Mouse (Mus musculus) adrenal gland, adult 2 months (tissue): ENCODE data around the gene Pik3ip1. TPM values are rescaled to one million over a fixed set of nuclear protein-coding genes. Genes with fewer than 3 reads are reported as not detected.

ENCODE experiments used
- DNase-seq: peaks from one replicate; pipeline ENCODE4 v3.0.0; 2021
- polyA plus RNA-seq: library from polyadenylated mRNA; depleted of rRNA; stranded (reverse); fragments of >200 nt; gene quantifications from 2 replicates; pipeline ENCODE4 v1.2.3, GENCODE M21; 2012; rRNA removed
- total RNA-seq, 2 experiments: library from RNA; stranded (reverse); gene quantifications; 2 replicates each; pipeline ENCODE4 v1.2.3; 2021

Gene Pik3ip1
- total and polyA plus RNA-seq, 3 experiments = 8.0 to 40.3 (median 14.0) TPM

DNA sequence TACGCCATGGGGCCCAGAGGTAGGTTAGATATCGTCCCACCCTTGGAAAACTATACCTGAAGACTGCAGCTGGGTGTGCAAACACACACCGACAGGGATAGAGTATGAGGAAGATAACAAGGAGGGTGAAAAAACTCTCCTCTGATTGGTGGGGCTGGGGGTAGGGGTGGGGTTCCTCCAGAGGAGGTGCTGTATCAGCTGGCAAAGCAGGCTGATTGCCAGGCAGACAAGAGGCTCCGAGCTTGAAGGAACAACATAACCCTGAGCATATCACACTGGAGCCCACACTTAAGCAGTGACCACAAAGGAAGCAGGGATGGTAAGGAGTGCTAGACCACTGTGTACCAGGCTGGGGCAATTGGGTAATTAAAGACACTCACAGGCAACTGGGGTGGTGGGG, 49.2 kb downstream of the Pik3ip1 start:
- DNase-seq = no peak

DNA sequence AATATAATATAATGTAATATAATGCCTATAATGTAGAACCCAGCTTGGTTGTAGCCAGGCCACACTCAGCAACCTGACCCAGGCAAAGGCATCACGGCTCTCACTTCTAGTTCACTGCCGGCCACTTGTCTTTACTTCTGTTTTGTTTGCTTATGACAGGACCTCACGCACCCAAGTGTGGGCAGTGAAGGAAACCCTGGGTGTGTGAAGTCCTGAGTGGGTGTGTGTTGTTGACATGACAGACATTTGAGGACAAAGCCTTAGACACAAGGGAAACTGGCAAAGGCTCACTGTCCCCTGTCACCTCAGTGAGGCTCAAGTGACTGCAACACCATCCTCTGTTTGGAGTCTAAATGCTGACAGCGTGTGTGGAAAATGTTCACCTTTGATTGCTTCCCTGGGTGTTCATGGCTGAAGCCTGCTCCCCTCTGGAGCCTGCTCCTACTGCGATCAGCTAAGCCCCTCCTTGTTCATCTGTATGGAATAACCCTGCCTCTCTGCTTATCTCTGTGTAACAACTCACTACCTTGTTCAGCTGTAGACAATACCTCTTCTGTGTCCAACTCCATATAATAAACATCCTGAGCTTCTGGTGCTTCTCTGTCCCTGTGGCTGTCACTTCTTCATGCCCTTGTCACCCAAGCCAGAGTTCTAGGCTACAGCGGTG, 51.1 kb downstream of the Pik3ip1 start:
- DNase-seq = no peak

DNA sequence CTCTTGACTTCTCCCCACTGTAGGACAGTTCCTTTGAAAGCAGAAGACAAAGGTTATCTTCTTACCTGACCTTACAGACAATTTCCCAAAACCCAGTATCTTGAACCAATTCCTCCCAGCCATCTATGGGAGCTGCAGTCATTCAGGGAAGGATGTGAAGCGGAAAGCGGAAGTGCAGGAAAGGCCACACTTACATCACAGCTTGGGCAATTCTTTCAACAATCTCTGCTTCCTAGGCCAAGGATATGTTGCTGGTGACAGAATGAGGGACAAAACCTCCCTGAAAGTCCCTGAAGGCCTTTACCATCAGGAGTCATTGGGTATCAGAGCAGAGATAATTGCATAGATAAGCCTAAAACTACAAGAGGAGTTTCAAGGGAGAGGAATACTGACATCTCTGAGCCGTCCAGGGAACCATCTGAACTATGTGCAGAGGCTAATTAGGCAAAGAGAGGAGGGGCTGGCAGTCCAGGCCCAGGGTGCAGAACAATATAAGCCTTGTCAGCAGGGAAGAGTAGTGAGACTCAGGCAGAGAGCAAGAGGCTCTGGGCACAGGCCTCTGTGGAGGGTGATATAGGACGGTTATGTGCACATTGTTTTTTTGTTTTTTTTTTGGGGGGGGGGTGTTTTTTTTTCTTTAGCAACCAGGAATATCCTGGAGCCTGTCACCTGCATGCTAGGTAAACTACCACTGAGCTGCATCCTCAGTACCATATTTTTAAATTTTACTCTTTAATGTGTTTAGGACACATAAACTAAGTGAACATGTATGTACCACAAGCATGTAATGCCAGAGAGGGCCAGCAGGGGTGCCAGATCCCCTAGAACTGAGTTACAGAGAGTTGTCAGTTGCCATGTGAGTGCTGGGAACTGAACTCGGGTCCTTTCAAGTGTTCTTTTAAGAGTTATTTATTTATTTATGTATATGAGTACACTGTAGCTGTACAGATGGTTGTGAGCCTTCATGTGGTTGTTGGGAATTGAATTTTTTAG, 52.7 kb downstream of the Pik3ip1 start:
- no peak for DNase-seq

DNA sequence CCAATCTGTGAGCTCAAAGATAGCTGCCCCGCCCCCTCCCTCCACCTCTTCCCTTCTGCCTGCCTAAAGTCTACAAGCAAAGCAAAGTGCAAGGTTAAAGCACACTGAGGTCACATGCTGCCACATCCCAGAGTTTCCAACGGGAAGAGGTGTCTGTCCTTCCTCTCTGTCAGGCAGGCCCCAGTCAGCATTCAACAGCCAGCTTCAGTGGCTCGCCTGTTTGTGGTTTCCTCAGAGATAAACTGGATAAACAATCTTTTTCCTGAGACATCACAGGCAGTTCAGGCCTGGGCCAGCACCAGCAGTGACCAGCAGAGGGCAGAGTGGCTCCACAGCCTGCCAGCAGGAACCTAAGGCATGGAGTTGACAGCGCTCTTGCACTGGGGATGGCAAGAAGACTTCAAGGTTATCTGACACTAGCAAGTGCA, 56.8 kb downstream of the Pik3ip1 start:
- DNase-seq = peak; percentile 89

DNA sequence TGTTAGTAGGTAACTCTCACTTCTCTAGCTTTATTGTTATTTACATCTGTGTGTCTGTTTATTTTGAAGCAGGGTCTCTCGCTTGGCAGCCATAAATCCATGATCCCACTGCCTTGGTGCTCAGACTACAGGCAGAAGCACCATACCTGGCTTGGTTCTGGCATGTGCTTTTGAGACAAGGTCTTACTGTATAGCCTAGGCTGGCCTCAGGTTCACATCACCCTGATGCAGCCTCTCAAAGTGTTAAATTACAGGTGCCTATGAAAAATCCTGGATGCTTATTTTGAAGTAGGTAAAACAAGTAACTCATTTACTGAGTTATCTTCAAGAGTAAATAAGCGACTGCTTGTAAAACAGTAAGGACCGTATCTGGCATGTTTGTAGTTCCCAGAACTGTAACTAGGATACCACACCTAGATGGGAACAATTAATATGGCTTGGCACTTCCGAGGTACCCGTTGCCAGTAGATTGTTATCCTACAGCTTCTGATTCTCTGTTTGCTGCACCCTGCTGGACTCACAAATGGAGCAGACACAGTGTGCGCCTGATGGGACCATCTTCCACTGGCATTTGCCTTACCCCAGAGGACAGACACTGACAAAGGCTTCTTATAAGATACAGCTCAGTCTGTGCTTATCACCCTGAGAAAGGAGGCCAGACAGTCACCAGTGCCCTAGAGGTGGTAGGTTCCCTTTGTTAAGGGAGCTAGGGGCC, 57.4 kb downstream of the Pik3ip1 start:
- DNase-seq = no peak

DNA sequence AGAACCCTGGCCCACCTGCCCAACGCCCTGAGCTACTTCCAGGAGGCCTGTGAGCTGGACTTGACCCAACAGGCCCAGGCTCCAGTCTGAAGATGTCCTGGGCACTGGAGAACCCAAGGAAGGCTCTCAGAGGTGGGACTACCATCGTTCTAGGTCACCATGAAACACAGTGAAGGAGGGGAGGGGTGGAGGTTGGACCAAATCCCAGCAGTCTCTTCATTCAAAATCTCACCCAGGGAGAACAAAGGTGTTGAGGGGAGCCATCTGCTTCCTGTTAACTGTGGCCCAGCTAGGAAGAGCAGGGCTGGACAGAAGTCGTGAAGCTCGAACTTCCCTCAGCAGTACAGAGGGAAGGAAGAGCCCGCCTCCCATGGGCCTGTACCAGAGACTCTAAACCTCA, 59.8 kb downstream of the Pik3ip1 start:
- no peak for DNase-seq

DNA sequence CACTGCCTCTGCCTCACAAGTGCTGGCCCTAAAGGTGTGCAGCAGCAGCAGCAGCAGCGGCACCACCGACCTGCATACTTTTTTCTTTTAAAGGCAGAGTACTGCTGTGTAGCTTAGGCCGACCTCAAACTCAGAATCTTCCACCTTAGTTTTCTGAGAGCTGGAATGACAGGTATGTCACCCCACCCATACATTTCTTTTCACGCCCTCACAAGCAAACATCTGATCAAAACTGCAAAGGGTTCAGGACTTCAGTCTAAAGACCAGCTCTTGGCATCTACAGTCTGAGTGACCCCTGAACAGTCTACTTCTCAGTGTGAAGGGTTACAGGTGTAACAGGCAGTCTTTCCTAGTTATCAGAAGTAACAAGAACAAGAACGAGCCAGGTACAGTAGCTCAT, 60.6 kb downstream of the Pik3ip1 start:
- no peak for DNase-seq

DNA sequence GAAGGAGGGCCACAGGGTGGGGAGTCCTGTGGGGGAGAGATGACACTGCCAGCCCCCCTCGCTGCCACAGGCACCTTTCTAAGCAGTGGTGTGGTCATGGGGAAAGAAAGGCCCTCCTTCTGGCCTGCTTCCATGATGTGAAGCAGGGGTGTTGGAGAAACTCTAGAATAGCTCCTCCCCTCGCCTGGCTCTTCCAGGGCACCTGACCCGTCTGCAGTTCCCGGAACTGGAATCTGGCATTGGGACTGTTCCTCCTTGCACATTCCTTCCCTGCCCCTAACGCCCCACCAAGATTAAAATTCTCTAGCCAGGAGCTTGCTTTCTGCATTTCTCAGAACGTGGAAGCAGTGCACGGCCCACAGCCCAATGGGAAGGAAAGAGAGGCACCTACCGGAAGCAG, 62.3 kb downstream of the Pik3ip1 start:
- DNase-seq = no peak

Other genes with a start within 250 kb of the Pik3ip1 start
- gene Sfi1, start 136.9 kb upstream of the Pik3ip1 start, total RNA-seq = 10 to 100 TPM; 50.7 to 54.8 TPM
- gene Sfi1, start 136.9 kb upstream of the Pik3ip1 start, polyA plus RNA-seq = 24.6 and 27.4 TPM in 2 replicates
- 10 to 100 TPM; 55.4 to 67.1 TPM for gene Eif4enif1, start 128.0 kb upstream of the Pik3ip1 start, total RNA-seq
- gene Eif4enif1, start 128.0 kb upstream of the Pik3ip1 start, polyA plus RNA-seq = 25.8 and 27.2 TPM in 2 replicates
- 100 to 1,000 TPM in 1 of 2 experiments, 10 to 100 TPM in 1; 86.3 to 104 TPM for gene Drg1, start 64.0 kb upstream of the Pik3ip1 start, total RNA-seq
- gene Drg1, start 64.0 kb upstream of the Pik3ip1 start, polyA plus RNA-seq = 5.4 and 7.2 TPM in 2 replicates
- 10 to 100 TPM; 19.7 to 30.4 TPM for gene Patz1, start 41.5 kb upstream of the Pik3ip1 start, total RNA-seq
- 73.0 and 73.9 TPM in 2 replicates for gene Patz1, start 41.5 kb upstream of the Pik3ip1 start, polyA plus RNA-seq
- gene Limk2, start 78.8 kb downstream of the Pik3ip1 start, total RNA-seq = 10 to 100 TPM; 21.3 to 21.7 TPM
- gene Limk2, start 78.8 kb downstream of the Pik3ip1 start, polyA plus RNA-seq = 30.2 and 40.2 TPM in 2 replicates
- gene Rnf185, start 122.0 kb downstream of the Pik3ip1 start, total RNA-seq = 10 to 100 TPM; 33.5 to 36.8 TPM
- gene Rnf185, start 122.0 kb downstream of the Pik3ip1 start, polyA plus RNA-seq = 23.0 and 33.2 TPM in 2 replicates
- under 1 TPM in 1 of 2 experiments, not detected in 1; 0.14 TPM for gene Pla2g3, start 157.9 kb downstream of the Pik3ip1 start, total RNA-seq
- gene Pla2g3, start 157.9 kb downstream of the Pik3ip1 start, polyA plus RNA-seq = 0.52 and 0.65 TPM in 2 replicates
- gene Inpp5j, start 174.4 kb downstream of the Pik3ip1 start, total RNA-seq = 1 to 10 TPM in 1 of 2 experiments, under 1 TPM in 1; 0.72 to 1.8 TPM
- gene Inpp5j, start 174.4 kb downstream of the Pik3ip1 start, polyA plus RNA-seq = 1.8 and 2.6 TPM in 2 replicates
- gene Selenom, start 184.3 kb downstream of the Pik3ip1 start, total RNA-seq = 10 to 100 TPM; 31.7 to 54.5 TPM
- 89.0 and 131 TPM in 2 replicates for gene Selenom, start 184.3 kb downstream of the Pik3ip1 start, polyA plus RNA-seq
- 10 to 100 TPM; 45.1 to 59.8 TPM for gene Smtn, start 210.2 kb downstream of the Pik3ip1 start, total RNA-seq
- 33.2 and 36.2 TPM in 2 replicates for gene Smtn, start 210.2 kb downstream of the Pik3ip1 start, polyA plus RNA-seq